Mouse (Mus musculus) kidney, embryonic 15.5 days (tissue): ENCODE results near the gene Lcat. TPM values are rescaled to one million over a fixed set of nuclear protein-coding genes. Genes with fewer than 3 reads are reported as not detected.

Experiments
- ATAC-seq: fragments of 200-750 bp; cut with Nextera tagmentation; replicated peaks from 2 replicates; pipeline ENCODE4 v1.8.0; 2017; ENCODE audit warnings: moderate TSS enrichment; ENCODE audit not compliant: low FRiP score
- H3K27ac ChIP-seq: fragments of 300-500 bp; sonication (generic); 2 replicates; pipeline ENCODE4 v1.5.1; 2015; ENCODE audit warnings: mild to moderate bottlenecking, inconsistent platforms
- H3K27me3 ChIP-seq: fragments of 300-500 bp; sonication (generic); 2 replicates; pipeline ENCODE4 v1.6.1; 2015; ENCODE audit warnings: inconsistent platforms
- H3K36me3 ChIP-seq: fragments of 300-500 bp; sonication (generic); 2 replicates; pipeline ENCODE4 v1.6.1; 2015; ENCODE audit warnings: inconsistent platforms
- H3K4me1 ChIP-seq: fragments of 300-500 bp; sonication (generic); 2 replicates; pipeline ENCODE4 v1.6.1; 2015; ENCODE audit warnings: inconsistent platforms
- H3K4me2 ChIP-seq: fragments of 300-500 bp; sonication (generic); 2 replicates; pipeline ENCODE4 v1.6.1; 2015; ENCODE audit warnings: moderate library complexity, mild to moderate bottlenecking, inconsistent platforms
- H3K4me3 ChIP-seq: fragments of 300-500 bp; sonication (generic); replicated peaks from 2 replicates; pipeline ENCODE4 v1.5.1; 2015; ENCODE audit warnings: mild to moderate bottlenecking, inconsistent platforms
- H3K9ac ChIP-seq: fragments of 300-500 bp; sonication (generic); 2 replicates; pipeline ENCODE4 v1.6.1; 2015; ENCODE audit warnings: mild to moderate bottlenecking, inconsistent platforms
- H3K9me3 ChIP-seq: fragments of 300-500 bp; sonication (generic); replicated peaks from 2 replicates; pipeline ENCODE4 v1.6.1; 2016; ENCODE audit warnings: inconsistent platforms
- WGBS: fragments of 180-500 bp; shearing (Covaris S2); methylation state at CpG from one replicate; pipeline ENCODE4 v1.1.7; 2015; ENCODE audit warnings: mixed read lengths; 5-methylcytosine and 5-hydroxymethylcytosine counted together
- polyA plus RNA-seq: library from polyadenylated mRNA; unstranded; fragments of >200 nt; fragmentation: Nextera tagmentation; extraction: Ambion mirVana; gene quantifications from 2 replicates; pipeline ENCODE4 v1.2.1, GENCODE M21; 2015

Lcat gene
- polyA plus RNA-seq, 1 experiment from 2014 or later, result 2.8 TPM

- Histone ChIP-seq H3K27ac (peak within 1 kb of the TSS; percentile 93), H3K9me3 (no peaks in the 10 kb centered on the region), H3K9ac (peak within 1 kb of the TSS; percentile 82), H3K4me1 (peaks cover 34% of the 10 kb centered on the region), H3K36me3 (no peaks in the 10 kb centered on the region), H3K4me2 (peak within 1 kb of the TSS; percentile 84), H3K27me3 (no peaks in the 10 kb centered on the region), H3K4me3 (peak within 1 kb of the TSS; percentile 89)
- WGBS, result under 1% methylated on average over 47 of the region's 47 CpGs
- peak; percentile 94 for ATAC-seq
Observed at GRCm38 (mm10) chr8:105965905-105966341, 22.7 kb upstream of the Lcat start, which contains the start of gene Slc12a4. TSS of gene Slc12a4 (minus strand) at chr8:105966097.

GRCm38 (mm10) chr8:105965266-105965904, 22.2 kb upstream of the Lcat start:
- ATAC-seq, result peak; percentile 71
- WGBS, result under 1% methylated on average over 40 of the region's 40 CpGs
- H3K27ac ChIP-seq, result peak overlapping the region; percentile 93
- H3K4me2 ChIP-seq, result peak overlapping the region; percentile 84
- H3K27me3 ChIP-seq, result no peaks in the 10 kb centered on the region
- peak overlapping the region; percentile 89 for H3K4me3 ChIP-seq
- peak overlapping the region; percentile 82 for H3K9ac ChIP-seq
- peaks cover 34% of the 10 kb centered on the region for H3K4me1 ChIP-seq
- no peaks in the 10 kb centered on the region for H3K36me3 ChIP-seq
- H3K9me3 ChIP-seq, result no peaks in the 10 kb centered on the region

- 56% methylated on average over 12 of the region's 12 CpGs for WGBS
- H3K9ac ChIP-seq, result peak overlapping the region; percentile 82
Observed at GRCm38 (mm10) chr8:105964506-105965265, 21.5 kb upstream of the Lcat start.

GRCm38 (mm10) chr8:105961536-105961935, 18.4 kb upstream of the Lcat start:
- peaks cover 26% of the 10 kb centered on the region for H3K36me3 ChIP-seq
- H3K27ac ChIP-seq, result no peak overlapping the region
- no peak for ATAC-seq
- H3K9me3 ChIP-seq, result no peaks in the 10 kb centered on the region
- H3K4me3 ChIP-seq, result no peak overlapping the region
- no peak overlapping the region for H3K9ac ChIP-seq
- WGBS, result 90% methylated on average over 10 of the region's 10 CpGs
- H3K27me3 ChIP-seq, result no peaks in the 10 kb centered on the region
- H3K4me2 ChIP-seq, result no peak overlapping the region
- H3K4me1 ChIP-seq, result peaks cover 26% of the 10 kb centered on the region

More at GRCm38 (mm10) chr8:105964506-105965265, 21.5 kb upstream of the Lcat start:
- Histone ChIP-seq H3K4me3 (peak overlapping the region; percentile 89), H3K27me3 (no peaks in the 10 kb centered on the region), H3K9me3 (no peaks in the 10 kb centered on the region), H3K27ac (peak overlapping the region; percentile 93), H3K4me1 (peaks cover 34% of the 10 kb centered on the region), H3K36me3 (0 out of 2 replicates have a peak, but pooled peaks cover 5% of the 10 kb centered on the region), H3K4me2 (peak overlapping the region; percentile 84)
- no peak for ATAC-seq

GRCm38 (mm10) chr8:105961101-105961500, 17.9 kb upstream of the Lcat start:
- Histone ChIP-seq H3K4me2 (no peak overlapping the region), H3K9ac (no peak overlapping the region), H3K27me3 (no peaks in the 10 kb centered on the region), H3K4me1 (peaks cover 22% of the 10 kb centered on the region), H3K9me3 (no peaks in the 10 kb centered on the region), H3K4me3 (no peak overlapping the region), H3K27ac (no peak overlapping the region), H3K36me3 (peaks cover 30% of the 10 kb centered on the region)
- WGBS, result 79% methylated on average over 14 of the region's 14 CpGs
- ATAC-seq, result no peak

- Histone ChIP-seq H3K9ac (no peak overlapping the region), H3K4me1 (peaks cover 9% of the 10 kb centered on the region), H3K27ac (no peak overlapping the region), H3K36me3 (peaks cover 46% of the 10 kb centered on the region), H3K4me3 (no peak overlapping the region), H3K27me3 (no peaks in the 10 kb centered on the region), H3K9me3 (no peaks in the 10 kb centered on the region), H3K4me2 (no peak overlapping the region)
- ATAC-seq, result no peak
- 83% methylated on average over 7 of the region's 7 CpGs for WGBS
Observed at GRCm38 (mm10) chr8:105959350-105959749, 16.2 kb upstream of the Lcat start.

GRCm38 (mm10) chr8:105957813-105958212, 14.6 kb upstream of the Lcat start:
- ATAC-seq, result no peak
- Histone ChIP-seq H3K4me2 (no peak overlapping the region), H3K27ac (no peak overlapping the region), H3K27me3 (no peaks in the 10 kb centered on the region), H3K9me3 (no peaks in the 10 kb centered on the region), H3K36me3 (peaks cover 61% of the 10 kb centered on the region), H3K4me3 (no peak overlapping the region), H3K4me1 (0 out of 2 replicates have a peak, but pooled peaks cover 4% of the 10 kb centered on the region), H3K9ac (no peak overlapping the region)
- WGBS, result 56% methylated on average over 3 of the region's 4 CpGs

- Histone ChIP-seq H3K4me1 (peaks cover 4% of the 10 kb centered on the region), H3K9ac (no peak overlapping the region), H3K36me3 (peaks cover 72% of the 10 kb centered on the region), H3K9me3 (no peaks in the 10 kb centered on the region), H3K4me3 (no peak overlapping the region), H3K27me3 (no peaks in the 10 kb centered on the region), H3K27ac (no peak overlapping the region), H3K4me2 (no peak overlapping the region)
- no peak for ATAC-seq
- WGBS, result 86% methylated on average over 4 of the region's 4 CpGs
Observed at GRCm38 (mm10) chr8:105956556-105956955, 13.4 kb upstream of the Lcat start.

GRCm38 (mm10) chr8:105951057-105951659, 8.0 kb upstream of the Lcat start:
- 44% methylated on average over 7 of the region's 7 CpGs for WGBS

GRCm38 (mm10) chr8:105949350-105949749, 6.2 kb upstream of the Lcat start:
- ATAC-seq, result no peak

More at GRCm38 (mm10) chr8:105951057-105951659, 8.0 kb upstream of the Lcat start:
- Histone ChIP-seq H3K4me2 (no peak overlapping the region), H3K4me1 (peaks cover 25% of the 10 kb centered on the region), H3K27ac (peak overlapping the region; percentile 61), H3K9ac (no peak overlapping the region), H3K4me3 (no peak overlapping the region), H3K36me3 (peaks cover 90% of the 10 kb centered on the region), H3K9me3 (no peaks in the 10 kb centered on the region), H3K27me3 (no peaks in the 10 kb centered on the region)
- ATAC-seq, result peak; percentile 79

GRCm38 (mm10) chr8:105942542-105942941, 640 bp downstream of the Lcat start:
- H3K27ac ChIP-seq, result no peak overlapping the region
- no peak for ATAC-seq
- no peak overlapping the region for H3K9ac ChIP-seq
- WGBS, result 89% methylated on average over 5 of the region's 5 CpGs
- no peaks in the 10 kb centered on the region for H3K27me3 ChIP-seq
- peaks cover 56% of the 10 kb centered on the region for H3K36me3 ChIP-seq
- no peaks in the 10 kb centered on the region for H3K9me3 ChIP-seq
- H3K4me3 ChIP-seq, result no peak overlapping the region
- peaks cover 10% of the 10 kb centered on the region for H3K4me1 ChIP-seq
- no peak overlapping the region for H3K4me2 ChIP-seq

More at GRCm38 (mm10) chr8:105949350-105949749, 6.2 kb upstream of the Lcat start:
- H3K4me3 ChIP-seq, result no peak overlapping the region
- H3K36me3 ChIP-seq, result peaks cover 91% of the 10 kb centered on the region
- peaks cover 25% of the 10 kb centered on the region for H3K4me1 ChIP-seq
- no peak overlapping the region for H3K4me2 ChIP-seq
- no peak overlapping the region for H3K27ac ChIP-seq
- H3K9me3 ChIP-seq, result no peaks in the 10 kb centered on the region
- H3K9ac ChIP-seq, result no peak overlapping the region
- H3K27me3 ChIP-seq, result no peaks in the 10 kb centered on the region
- 72% methylated on average over 10 of the region's 10 CpGs for WGBS

- H3K4me3 ChIP-seq, result no peak overlapping the region
- peaks cover 51% of the 10 kb centered on the region for H3K36me3 ChIP-seq
- no peak overlapping the region for H3K9ac ChIP-seq
- no peaks in the 10 kb centered on the region for H3K9me3 ChIP-seq
- peaks cover 10% of the 10 kb centered on the region for H3K4me1 ChIP-seq
- H3K4me2 ChIP-seq, result no peak overlapping the region
- ATAC-seq, result no peak
- no peaks in the 10 kb centered on the region for H3K27me3 ChIP-seq
- WGBS, result 95% methylated on average over 11 of the region's 11 CpGs
- H3K27ac ChIP-seq, result no peak overlapping the region
Observed at GRCm38 (mm10) chr8:105942026-105942425, 1.2 kb downstream of the Lcat start.
